Mouse (Mus musculus) spleen, adult 18-20 months (tissue): ENCODE measurements around the gene Kcnc2.

Experiments
- DNase-seq, 2 experiments: peaks; one replicate each; pipeline ENCODE4 v3.0.0; 2022; ENCODE audit warnings: mixed read lengths in 2 of 2

Gene Kcnc2

GRCm38 (mm10) chr10:112397194-112397593 is 126.3 kb downstream of the Kcnc2 start:
- DNase-seq = no peak

GRCm38 (mm10) chr10:112400591-112401404 is 129.9 kb downstream of the Kcnc2 start:
- no peak for DNase-seq

GRCm38 (mm10) chr10:112409525-112409924 is 138.6 kb downstream of the Kcnc2 start:
- DNase-seq = no peak

GRCm38 (mm10) chr10:112423327-112423726 is 152.4 kb downstream of the Kcnc2 start:
- no peak for DNase-seq

GRCm38 (mm10) chr10:112436950-112437349 is 166.0 kb downstream of the Kcnc2 start:
- no peak for DNase-seq

- DNase-seq = no peak
These were observed 173.7 kb downstream of the Kcnc2 start for GRCm38 (mm10) chr10:112444640-112445039.

- no peak for DNase-seq
These were observed 180.0 kb downstream of the Kcnc2 start for GRCm38 (mm10) chr10:112450910-112451309.

GRCm38 (mm10) chr10:112468689-112469384 is 197.9 kb downstream of the Kcnc2 start:
- no peak for DNase-seq

GRCm38 (mm10) chr10:112474122-112474810 is 203.3 kb downstream of the Kcnc2 start:
- no peak for DNase-seq

- no peak for DNase-seq
These were observed 210.5 kb downstream of the Kcnc2 start for GRCm38 (mm10) chr10:112481461-112481860.

- DNase-seq = no peak
These were observed 211.1 kb downstream of the Kcnc2 start for GRCm38 (mm10) chr10:112481921-112482607.

GRCm38 (mm10) chr10:112484387-112485105 is 213.6 kb downstream of the Kcnc2 start:
- no peak for DNase-seq

- no peak for DNase-seq
These were observed 214.9 kb downstream of the Kcnc2 start for GRCm38 (mm10) chr10:112485819-112486218.

- DNase-seq = no peak
These were observed 217.8 kb downstream of the Kcnc2 start for GRCm38 (mm10) chr10:112488751-112489150.
